Mouse (Mus musculus) hindlimb bud, embryonic 11.5 days (tissue): Measurements from ENCODE around the gene Fam172a.

Experiments
- DNase-seq: peaks from one replicate; pipeline ENCODE4 v3.0.0-alpha.2; 2012; ENCODE audit warnings: low read depth, low spot score; ENCODE audit errors: extremely low spot score

Gene Fam172a

GRCm38 (mm10) chr13:78211231-78212010 is 509.6 kb downstream of the Fam172a start:
- no peak for DNase-seq

GRCm38 (mm10) chr13:78212111-78212510 is 510.3 kb downstream of the Fam172a start:
- DNase-seq = no peak

- no peak for DNase-seq
Observed at GRCm38 (mm10) chr13:78213155-78213554, 511.3 kb downstream of the Fam172a start.

- DNase-seq = no peak
Observed at GRCm38 (mm10) chr13:78215223-78215622, 513.4 kb downstream of the Fam172a start.
